Mouse (Mus musculus): ENCODE data around the gene 2410131K14Rik.

GRCm38 (mm10) chr5:118294865-118295258 is 49.8 kb downstream of the 2410131K14Rik start:
- TF ChIP-seq CTCF (IDR thresholded peaks at IDR 0.05; ENCODE audit: borderline replicate concordance, insufficient read depth, low read length) (no peak), POLR2A (IDR thresholded peaks at IDR 0.05; ENCODE audit: low read depth, low read length) (no peak)
